Mouse (Mus musculus) embryonic fibroblast, embryonic 13.5 days (primary cell): ENCODE measurements around the gene Akap2.

Experiments
- CTCF ChIP-seq: IDR thresholded peaks from 2 replicates; pipeline ENCODE4 v1.5.1; 2011; ENCODE audit warnings: mild to moderate bottlenecking, control low read depth, low read length, moderate library complexity, borderline replicate concordance; ENCODE audit not compliant: insufficient read depth
- POLR2A ChIP-seq: IDR thresholded peaks from 2 replicates; pipeline ENCODE4 v1.6.1; 2011; ENCODE audit warnings: low read depth, mild to moderate bottlenecking, control low read depth, low read length, moderate library complexity

DNA sequence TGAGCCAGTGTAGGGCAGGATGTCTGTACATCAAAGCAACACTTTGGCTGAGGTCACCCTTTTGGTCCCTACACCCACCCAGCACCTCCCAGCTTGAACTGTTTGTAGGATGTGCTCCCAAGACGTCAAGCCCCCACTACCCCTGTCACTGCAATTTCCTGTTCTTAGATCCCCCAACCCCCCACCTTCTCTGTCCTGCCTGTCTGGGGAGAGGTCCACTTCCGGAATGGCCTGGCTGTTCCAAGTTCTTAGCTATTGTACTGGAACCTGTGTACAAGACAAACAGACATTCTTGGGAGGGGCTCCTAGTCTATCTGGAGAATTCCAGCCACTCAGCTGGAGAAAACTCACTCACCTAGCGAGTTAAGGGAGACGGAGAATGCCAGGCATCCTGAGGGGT lies 116.7 kb downstream of the Akap2 start:
- TF ChIP-seq CTCF (no peak), POLR2A (no peak)
